Mouse (Mus musculus) C2C12 (cell line): ENCODE data around the gene Nradd. TPM values are rescaled to one million over a fixed set of nuclear protein-coding genes. Genes with fewer than 3 reads are reported as not detected.

Source experiments
- H3K27me3 ChIP-seq: one replicate; pipeline ENCODE4 v1.6.1; 2011; ENCODE audit not compliant: control insufficient read depth, insufficient read depth, insufficient read length
- H3K36me3 ChIP-seq: one replicate; pipeline ENCODE4 v1.6.1; 2011; ENCODE audit not compliant: control insufficient read depth, insufficient read depth
- H3K4me3 ChIP-seq: one replicate; pipeline ENCODE4 v1.5.1; 2011; ENCODE audit warnings: mild to moderate bottlenecking, control low read depth; ENCODE audit not compliant: poor library complexity, insufficient read depth, severe bottlenecking
- H3K79me2 ChIP-seq: one replicate; pipeline ENCODE4 v1.6.1; 2011; ENCODE audit not compliant: control insufficient read depth, insufficient read depth
- H3K79me3 ChIP-seq: one replicate; pipeline ENCODE4 v1.6.1; 2011; ENCODE audit warnings: low read depth, control low read depth
- H3ac ChIP-seq: one replicate; pipeline ENCODE3; 2011; ENCODE audit warnings: low read depth; ENCODE audit not compliant: control insufficient read depth, insufficient read length
- CEBPB ChIP-seq: IDR thresholded peaks from one replicate; pipeline ENCODE4 v1.6.1; 2011; ENCODE audit warnings: low read depth, mild to moderate bottlenecking, control low read depth, moderate library complexity
- CTCF ChIP-seq: IDR thresholded peaks from one replicate; pipeline ENCODE4 v1.5.1; 2011; ENCODE audit not compliant: control insufficient read depth, insufficient read depth, insufficient read length
- FOSL1 ChIP-seq: IDR thresholded peaks from one replicate; pipeline ENCODE4 v1.8.0; 2011; ENCODE audit warnings: mild to moderate bottlenecking, low read length; ENCODE audit not compliant: poor library complexity, insufficient read depth, severe bottlenecking
- MAX ChIP-seq: IDR thresholded peaks from one replicate; pipeline ENCODE4 v1.6.1; 2011; ENCODE audit warnings: mild to moderate bottlenecking, control low read depth
- MYOD1 ChIP-seq: IDR thresholded peaks from one replicate; pipeline ENCODE4 v1.6.1; 2011; ENCODE audit warnings: low read depth; ENCODE audit not compliant: control insufficient read depth, insufficient read length
- MYOG ChIP-seq: IDR thresholded peaks from one replicate; pipeline ENCODE4 v1.6.1; 2011; ENCODE audit not compliant: control insufficient read depth, insufficient read length; ENCODE audit errors: extremely low read depth
- USF1 ChIP-seq: IDR thresholded peaks from one replicate; pipeline ENCODE4 v1.6.1; 2011; ENCODE audit warnings: low read depth, mild to moderate bottlenecking, control low read depth, moderate library complexity
- polyA plus RNA-seq: library from polyadenylated mRNA; unstranded; fragments of >200 nt; fragmentation: generic; extraction: Trizol; gene quantifications from one replicate; pipeline ENCODE4 v1.2.1, GENCODE M21; 2012; ENCODE audit warnings: missing spikeins

The Nradd gene
- polyA plus RNA-seq, 1 experiment: 87.7 TPM

GRCm38 (mm10) chr9:110667219-110667836 lies 43.1 kb upstream of the Nradd start:
- H3K79me3 ChIP-seq: peaks cover 30% of the 10 kb centered on the region
- H3K79me2 ChIP-seq: peaks cover 97% of the 10 kb centered on the region
- TF ChIP-seq CEBPB (no peak), MYOD1 (no peak)
- H3K27me3 ChIP-seq: no peaks in the 10 kb centered on the region
- H3K36me3 ChIP-seq: no peaks in the 10 kb centered on the region
- H3K4me3 ChIP-seq: no peak overlapping the region
- H3ac ChIP-seq: no peak overlapping the region

- TF ChIP-seq MYOG (no peak), CEBPB (no peak), CTCF (no peak), MAX (no peak), FOSL1 (no peak), USF1 (no peak), MYOD1 (no peak)
- Histone ChIP-seq H3ac (no peak overlapping the region), H3K4me3 (no peak overlapping the region), H3K79me3 (peaks cover 33% of the 10 kb centered on the region), H3K27me3 (no peaks in the 10 kb centered on the region), H3K79me2 (peaks cover 98% of the 10 kb centered on the region), H3K36me3 (no peaks in the 10 kb centered on the region)
Measured at GRCm38 (mm10) chr9:110666374-110666773, 42.1 kb upstream of the Nradd start.

GRCm38 (mm10) chr9:110665912-110666311 lies 41.7 kb upstream of the Nradd start:
- Histone ChIP-seq H3K4me3 (no peak overlapping the region), H3ac (no peak overlapping the region), H3K27me3 (no peaks in the 10 kb centered on the region), H3K36me3 (no peaks in the 10 kb centered on the region), H3K79me2 (peaks cover 98% of the 10 kb centered on the region), H3K79me3 (peaks cover 38% of the 10 kb centered on the region)
- TF ChIP-seq CTCF: no peak
- no peak for TF ChIP-seq CEBPB
- TF ChIP-seq FOSL1: no peak

DNA sequence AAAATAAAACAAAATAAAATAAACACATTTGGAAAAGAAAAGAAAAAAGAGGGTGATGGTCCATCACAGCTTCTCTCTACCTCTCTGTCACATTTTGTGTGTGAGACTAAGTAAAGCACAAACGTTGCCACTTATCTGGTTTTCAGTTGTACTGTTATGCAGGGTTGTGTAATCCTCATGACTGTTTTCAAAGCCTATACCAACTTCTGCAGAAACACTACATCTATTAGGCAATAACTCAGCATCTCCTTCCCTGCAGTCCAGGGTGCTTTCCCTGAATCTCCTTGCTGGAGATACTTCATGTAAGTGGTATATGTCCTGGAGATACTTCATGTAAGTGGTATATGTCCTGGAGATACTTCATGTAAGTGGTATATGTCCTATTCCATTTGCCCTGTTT lies 38.6 kb upstream of the Nradd start:
- H3K79me3 ChIP-seq: peaks cover 58% of the 10 kb centered on the region
- peaks cover 99% of the 10 kb centered on the region for H3K79me2 ChIP-seq
- H3ac ChIP-seq: no peak overlapping the region
- no peaks in the 10 kb centered on the region for H3K27me3 ChIP-seq
- H3K36me3 ChIP-seq: peaks cover 10% of the 10 kb centered on the region
- TF ChIP-seq MYOG: no peak
- TF ChIP-seq MAX: no peak
- no peak for TF ChIP-seq USF1
- TF ChIP-seq FOSL1: no peak
- no peak for TF ChIP-seq CEBPB
- no peak for TF ChIP-seq CTCF
- no peak for TF ChIP-seq MYOD1
- no peak overlapping the region for H3K4me3 ChIP-seq

DNA sequence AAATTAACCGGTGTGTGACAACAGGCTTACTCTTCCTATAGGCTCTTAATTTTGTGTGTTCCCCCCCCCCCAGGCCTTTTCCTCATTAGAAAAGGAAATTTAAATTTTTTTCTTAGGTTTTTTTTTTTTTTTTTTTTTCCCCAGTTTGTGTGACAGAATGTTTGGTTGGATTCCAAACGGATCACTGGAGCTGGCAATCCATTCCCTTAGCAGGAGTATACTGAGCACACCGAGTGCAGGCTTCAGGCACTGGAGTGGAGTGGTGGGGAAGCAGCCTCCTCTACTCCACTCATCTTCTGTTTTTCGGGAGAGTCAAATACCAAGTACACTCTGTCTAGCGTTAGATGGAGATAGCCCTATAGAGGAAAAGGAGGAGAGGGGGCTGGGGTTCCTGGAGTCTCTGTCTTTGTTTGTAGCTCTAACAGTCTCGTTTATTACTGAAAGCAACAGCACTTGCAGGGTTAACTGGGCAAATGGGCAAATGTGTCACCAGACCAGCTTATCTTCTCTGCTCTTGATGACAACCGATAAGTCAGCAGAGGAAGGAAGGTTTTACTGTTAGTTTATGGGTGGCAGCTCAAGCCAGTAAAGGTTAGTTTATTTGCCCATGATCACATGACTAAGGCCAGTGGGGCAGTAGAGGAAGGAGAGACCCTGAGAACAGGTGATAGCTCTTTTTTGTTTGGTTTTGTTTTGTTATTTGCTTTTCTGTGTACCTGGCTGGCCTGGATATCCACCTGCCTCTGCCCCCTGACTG lies 36.8 kb upstream of the Nradd start:
- H3K79me2 ChIP-seq: peaks cover 93% of the 10 kb centered on the region
- peaks cover 10% of the 10 kb centered on the region for H3K36me3 ChIP-seq
- H3K27me3 ChIP-seq: no peaks in the 10 kb centered on the region
- H3ac ChIP-seq: no peak overlapping the region
- no peak overlapping the region for H3K4me3 ChIP-seq
- TF ChIP-seq MYOD1 (no peak), FOSL1 (no peak), USF1 (no peak), CEBPB (no peak), CTCF (no peak), MYOG (no peak), MAX (no peak)
- H3K79me3 ChIP-seq: peaks cover 61% of the 10 kb centered on the region

DNA sequence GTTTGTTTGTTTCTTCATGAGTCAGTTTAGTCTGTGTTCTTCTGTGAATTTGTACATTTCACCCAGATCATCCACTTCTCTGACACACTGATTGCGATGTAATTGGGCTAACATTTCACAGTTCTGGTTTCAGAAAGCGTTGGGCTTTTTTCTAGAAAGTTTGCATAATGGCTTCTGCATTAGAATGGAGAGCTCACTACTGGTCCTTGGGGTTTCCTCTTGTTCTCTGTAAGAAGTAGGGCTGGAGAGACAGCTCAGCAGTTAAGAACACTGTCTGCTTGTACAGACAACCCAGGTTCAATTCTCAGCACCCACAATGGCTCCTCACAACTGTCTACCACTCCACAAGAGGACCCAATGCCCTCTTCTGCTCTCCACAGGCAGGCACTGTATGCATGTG lies 36.0 kb upstream of the Nradd start:
- Histone ChIP-seq H3K79me3 (peaks cover 55% of the 10 kb centered on the region), H3K4me3 (no peak overlapping the region), H3K79me2 (peaks cover 85% of the 10 kb centered on the region), H3K36me3 (peaks cover 10% of the 10 kb centered on the region), H3ac (no peak overlapping the region), H3K27me3 (no peaks in the 10 kb centered on the region)
- TF ChIP-seq MYOD1: no peak
- no peak for TF ChIP-seq CTCF
